Mouse (Mus musculus): ENCODE data around the gene Gm49380.

Gene Gm49380

DNA sequence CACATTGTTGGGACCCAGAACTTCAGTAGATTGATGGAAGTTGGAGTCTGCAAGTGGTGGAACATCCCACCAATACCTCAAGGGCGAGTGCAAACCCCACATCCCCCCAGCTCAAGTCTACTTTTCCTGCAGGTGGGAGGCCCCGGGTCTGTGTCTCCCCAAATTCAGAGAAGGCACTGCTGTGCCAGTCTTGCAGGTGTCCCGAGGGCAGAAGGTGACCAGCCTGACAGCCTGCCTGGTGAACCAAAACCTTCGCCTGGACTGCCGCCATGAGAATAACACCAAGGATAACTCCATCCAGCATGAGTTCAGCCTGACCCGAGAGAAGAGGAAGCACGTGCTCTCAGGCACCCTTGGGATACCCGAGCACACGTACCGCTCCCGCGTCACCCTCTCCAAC is 66.9 kb downstream of the Gm49380 start:
- no peak for DNase-seq (ENCODE audit: low spot score)

GRCm38 (mm10) chr9:44045884-44046272 is 67.4 kb downstream of the Gm49380 start:
- no peak for DNase-seq (ENCODE audit: low spot score)

DNA sequence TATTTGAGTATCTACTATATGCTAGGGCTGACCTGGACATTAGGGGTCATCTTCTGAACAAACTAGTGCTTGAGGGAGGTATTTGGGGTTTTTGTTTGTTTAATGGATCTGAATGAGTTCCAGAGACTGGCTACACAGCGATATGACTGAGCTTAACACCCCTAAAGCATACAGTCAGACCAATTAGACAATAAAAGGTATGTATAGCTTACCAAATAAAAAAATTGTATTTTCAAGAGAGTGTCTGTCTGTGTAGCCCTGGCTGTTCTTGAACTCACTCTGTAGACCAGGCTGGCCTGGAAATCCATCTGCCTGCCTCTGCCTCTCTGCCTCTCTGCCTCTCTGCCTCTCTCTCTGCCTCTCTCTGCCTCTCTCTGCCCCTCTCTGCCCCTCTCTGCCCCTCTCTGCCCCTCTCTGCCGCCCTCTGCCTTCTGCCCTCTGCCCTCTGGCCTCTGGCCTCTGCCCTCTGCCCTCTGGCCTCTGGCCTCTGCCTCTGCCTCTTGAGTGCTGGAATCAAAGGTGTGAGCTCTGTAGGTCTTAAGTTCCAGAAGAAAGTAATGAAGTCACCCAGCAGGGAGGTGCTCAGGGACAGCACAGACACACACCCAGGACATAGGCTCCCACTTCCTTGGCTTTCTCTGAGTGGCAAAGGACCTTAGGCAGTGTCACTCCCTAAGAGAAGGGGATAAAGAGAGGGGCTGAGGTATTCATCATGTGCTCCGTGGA is 68.0 kb downstream of the Gm49380 start:
- DNase-seq (ENCODE audit: low spot score), result peak; percentile 99

DNA sequence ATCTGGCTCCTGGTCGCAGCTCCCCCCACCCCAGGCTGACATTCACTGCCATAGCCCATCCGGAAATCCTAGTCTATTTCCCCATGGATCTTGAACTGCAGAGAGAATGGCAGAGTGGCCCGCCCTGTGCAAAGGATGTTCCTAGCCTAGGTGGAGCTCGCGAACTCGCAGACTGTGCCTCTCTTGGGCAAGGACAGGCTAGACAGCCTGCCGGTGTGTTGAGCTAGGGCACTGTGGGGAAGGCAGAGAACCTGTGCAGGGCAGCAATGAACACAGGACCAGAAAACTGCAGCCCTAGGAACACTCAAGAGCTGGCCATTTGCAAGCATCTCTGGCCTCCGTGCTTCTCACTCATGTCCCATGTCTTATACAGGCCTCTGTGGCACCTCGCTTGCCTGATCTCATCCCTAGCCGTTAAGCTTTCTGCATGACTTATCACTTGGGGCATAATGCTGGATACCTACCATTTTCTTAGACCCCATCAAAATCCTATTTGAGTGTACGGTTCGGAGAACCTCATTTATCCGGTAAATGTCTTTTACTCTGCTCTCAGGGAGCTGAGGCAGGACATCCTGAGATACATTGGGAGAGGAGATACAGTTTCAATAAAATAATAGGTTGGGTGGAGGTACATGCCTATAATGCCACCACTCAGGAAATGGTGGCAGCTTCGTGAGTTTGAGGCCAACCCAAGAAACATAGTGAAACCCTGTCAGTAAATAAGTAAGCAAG is 68.7 kb downstream of the Gm49380 start:
- peak; percentile 100 for DNase-seq (ENCODE audit: low spot score)

GRCm38 (mm10) chr9:44043708-44044425 is 69.4 kb downstream of the Gm49380 start:
- DNase-seq (ENCODE audit: low spot score), result peak; percentile 100

GRCm38 (mm10) chr9:44042836-44043707 is 70.2 kb downstream of the Gm49380 start, which contains the start of gene Thy1:
TSS of gene Thy1 (plus strand) at chr9:44043384.
- peak; percentile 100 for DNase-seq (ENCODE audit: low spot score)

DNA sequence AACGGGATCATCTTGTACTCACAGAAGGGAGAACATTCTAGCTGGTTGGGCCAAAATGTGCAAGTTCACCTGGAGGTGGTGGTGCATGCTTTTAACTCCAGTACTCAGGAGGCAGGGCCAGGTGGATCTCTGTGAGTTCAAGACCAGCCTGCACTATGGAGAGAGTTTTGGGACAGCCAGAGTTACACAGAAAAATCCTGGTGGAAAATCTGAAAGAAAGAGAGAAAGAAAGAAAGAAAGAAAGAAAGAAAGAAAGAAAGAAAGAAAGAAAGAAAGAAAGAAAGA is 71.0 kb downstream of the Gm49380 start:
- DNase-seq (ENCODE audit: low spot score), result no peak

- peak; percentile 99 for DNase-seq (ENCODE audit: low spot score)
These were observed 71.5 kb downstream of the Gm49380 start for GRCm38 (mm10) chr9:44041511-44042395.

- no peak for DNase-seq (ENCODE audit: low spot score)
These were observed 76.2 kb downstream of the Gm49380 start for GRCm38 (mm10) chr9:44037106-44037505.

- DNase-seq (ENCODE audit: low spot score), result no peak
These were observed 79.2 kb downstream of the Gm49380 start for GRCm38 (mm10) chr9:44033957-44034727.

DNA sequence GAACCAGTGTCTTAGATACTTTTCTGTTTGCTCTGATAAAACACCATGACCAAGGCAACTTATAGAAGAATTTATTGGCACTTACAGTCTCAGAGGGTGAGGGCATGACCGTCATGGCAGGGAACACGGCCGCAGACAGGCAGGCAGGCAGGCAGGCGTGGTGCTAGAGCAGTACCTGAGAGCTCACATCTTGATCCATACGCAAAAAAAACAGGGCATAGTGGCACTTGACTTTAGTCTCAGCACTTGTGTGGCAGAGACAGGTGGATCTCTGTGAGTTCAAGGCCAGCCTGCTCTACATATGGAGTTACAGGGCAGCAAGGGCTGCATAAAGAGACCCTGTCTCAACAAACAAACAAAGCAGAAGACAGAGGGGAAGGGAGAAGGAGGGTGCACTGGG is 80.0 kb downstream of the Gm49380 start:
- no peak for DNase-seq (ENCODE audit: low spot score)

GRCm38 (mm10) chr9:44031946-44032345 is 81.4 kb downstream of the Gm49380 start:
- no peak for DNase-seq (ENCODE audit: low spot score)

- DNase-seq (ENCODE audit: low spot score), result no peak
These were observed 82.2 kb downstream of the Gm49380 start for GRCm38 (mm10) chr9:44031079-44031478.

- DNase-seq (ENCODE audit: low spot score), result no peak
These were observed 82.7 kb downstream of the Gm49380 start for GRCm38 (mm10) chr9:44030646-44031045.

DNA sequence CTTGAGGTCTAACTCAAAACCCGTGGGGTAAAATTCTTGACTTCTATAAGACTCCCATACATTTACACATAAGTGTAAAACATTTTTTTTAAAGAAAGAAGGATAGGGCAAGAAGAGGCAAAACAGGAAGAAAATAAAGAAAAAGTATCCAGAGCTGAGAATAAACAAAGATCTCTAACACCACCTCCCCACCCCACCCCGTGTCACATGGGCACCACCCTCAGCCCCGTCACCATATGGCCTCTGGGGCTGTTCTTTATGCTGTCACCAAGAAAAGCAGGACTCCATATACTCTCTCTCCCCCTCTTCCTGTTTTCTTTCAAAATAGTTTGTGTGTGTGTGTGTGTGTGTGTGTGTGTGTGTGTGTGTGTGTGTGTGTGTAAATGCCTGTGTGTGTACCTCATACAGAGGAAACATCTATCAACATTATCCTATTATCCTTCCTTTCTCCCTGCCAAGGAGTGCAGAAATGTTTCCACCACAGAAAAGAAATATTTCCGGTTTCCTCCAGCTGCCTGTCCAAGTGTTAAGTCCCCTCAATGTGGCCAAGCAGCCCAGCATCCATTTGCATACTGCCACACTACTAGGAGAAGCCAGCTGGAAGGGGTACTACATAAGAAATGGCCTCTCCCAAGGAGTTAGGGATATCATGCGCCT is 83.6 kb downstream of the Gm49380 start:
- DNase-seq (ENCODE audit: low spot score), result no peak

DNA sequence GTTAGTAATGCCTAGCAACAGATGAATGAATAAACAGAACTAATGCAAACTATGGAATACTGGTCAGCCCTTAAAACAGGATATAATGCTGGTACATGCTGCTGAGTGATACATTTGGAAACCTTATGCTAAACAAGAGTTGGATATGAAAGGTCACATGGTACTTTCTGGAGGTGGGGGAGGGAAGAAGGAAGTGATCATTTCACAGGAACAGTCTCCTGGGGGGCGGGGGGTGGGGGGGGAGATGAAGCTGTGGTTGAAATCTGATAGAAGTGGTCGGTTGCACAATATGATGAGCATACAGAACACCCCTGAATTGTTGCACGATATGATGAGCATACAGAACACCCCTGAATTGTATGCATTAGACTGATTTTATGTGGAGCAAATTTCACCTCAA is 89.2 kb downstream of the Gm49380 start:
- DNase-seq (ENCODE audit: low spot score), result no peak

GRCm38 (mm10) chr9:44022100-44022847 is 91.0 kb downstream of the Gm49380 start:
- DNase-seq (ENCODE audit: low spot score), result no peak

DNA sequence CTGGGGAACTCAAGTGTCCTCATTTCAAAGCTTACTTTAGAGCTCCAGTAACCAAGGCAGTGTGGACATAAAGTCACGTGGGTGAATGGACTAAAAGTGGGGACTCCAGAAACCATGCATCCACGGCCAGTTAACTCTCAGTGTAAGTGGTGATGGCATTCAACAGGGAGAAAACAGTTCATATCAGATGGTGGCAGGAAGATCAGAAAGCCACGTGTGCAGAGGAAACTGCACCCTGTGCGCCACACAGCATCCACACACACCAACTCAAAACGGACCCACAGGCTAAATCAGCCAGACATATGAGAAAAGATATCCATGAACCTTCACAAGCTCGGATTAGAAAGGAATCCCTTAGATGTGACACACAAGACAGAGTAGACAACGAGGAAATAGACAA is 93.3 kb downstream of the Gm49380 start:
- no peak for DNase-seq (ENCODE audit: low spot score)

GRCm38 (mm10) chr9:44017846-44018245 is 95.5 kb downstream of the Gm49380 start:
- DNase-seq (ENCODE audit: low spot score), result no peak

Measured in layer of hippocampus, adult 11-12 months (tissue).